In the genomic region with DNA sequence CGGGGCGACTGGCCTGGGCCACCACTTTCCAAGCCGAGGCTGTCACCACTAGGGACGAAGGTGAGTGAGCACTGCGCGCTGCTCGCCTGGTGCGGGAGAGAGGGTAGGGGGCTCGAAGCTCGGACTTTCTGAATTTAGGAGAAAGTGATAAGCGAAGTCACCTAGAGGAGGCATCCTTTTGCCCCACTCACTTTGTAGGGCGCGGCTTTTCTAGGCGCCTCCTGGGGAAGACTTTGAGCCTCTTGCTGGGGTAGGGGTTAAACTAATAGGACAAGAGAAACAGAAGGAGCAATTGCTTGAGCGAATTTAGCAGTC, we compare ENCODE assay signal across 9 mouse cellular contexts. TPM values are rescaled to one million over a fixed set of nuclear protein-coding genes. Genes with fewer than 3 reads are reported as not detected.
DNase-seq lines count a peak whose midpoint lies in the region; ATAC-seq lines count a peak whose summit lies in the region.
"Had no signal": no experiment of that assay in that cellular context is flagged by ENCODE, and none has a peak within 500 bp of the region (broad histone marks: within the 10 kb centered on the region; RNA-seq: fewer than 3 reads in every experiment).

No protein-coding gene starts in this region.

- H3K4me2 ChIP-seq in liver, embryonic 11.5 days, result peak overlapping the region; percentile 83
- H3K4me2 ChIP-seq in forebrain, embryonic 14.5 days (ENCODE audit: low read length), result peak overlapping the region; percentile 97
- peak overlapping the region; percentile 97 for H3K4me2 ChIP-seq in limb, embryonic 15.5 days
- H3K4me2 ChIP-seq in stomach, embryonic 14.5 days (replicated peaks; ENCODE audit: low read depth, low read length), result peak overlapping the region; percentile 99

- H3K4me3 ChIP-seq in liver, embryonic 11.5 days (ENCODE audit: low read depth, low read length), result peak overlapping the region; percentile 53
- H3K4me3 ChIP-seq in forebrain, embryonic 14.5 days (ENCODE audit: low read depth, low read length), result peak overlapping the region; percentile 63
- peak overlapping the region; percentile 60 for H3K4me3 ChIP-seq in limb, embryonic 15.5 days
- H3K4me3 ChIP-seq in stomach, embryonic 14.5 days (ENCODE audit: low read depth, low read length), result peak overlapping the region; percentile 58

- DNase-seq in liver, embryonic 11.5 days (ENCODE audit: low spot score), result no peak
- no peak for DNase-seq in liver
- DNase-seq in forebrain, embryonic 14.5 days (ENCODE audit: low spot score), result no peak
- DNase-seq in kidney, adult 9 months, result no peak
- DNase-seq in cerebellum, adult 9-11 months, result no peak

- peaks cover 31% of the 10 kb centered on the region for H3K27me3 ChIP-seq in liver, embryonic 11.5 days (replicated peaks; ENCODE audit: control insufficient read depth, insufficient read depth, low read length)
- 0 out of 2 replicates have a peak, but pooled peaks cover 3% of the 10 kb centered on the region for H3K27me3 ChIP-seq in forebrain, embryonic 14.5 days (replicated peaks; ENCODE audit: control insufficient read depth, insufficient read depth, low read length)
- H3K27me3 ChIP-seq in limb, embryonic 15.5 days, result peaks cover 29% of the 10 kb centered on the region
- H3K27me3 ChIP-seq in stomach, embryonic 14.5 days (ENCODE audit: control insufficient read depth, insufficient read depth, low read length), result peaks cover 13% of the 10 kb centered on the region

- WGBS in liver, embryonic 11.5 days, result 1% methylated on average over 15 of the region's 15 CpGs
- under 1% methylated on average over 15 of the region's 15 CpGs for WGBS in forebrain, embryonic 14.5 days
- WGBS in limb, embryonic 15.5 days, result 1% methylated on average over 15 of the region's 15 CpGs
- WGBS in stomach, embryonic 14.5 days, result under 1% methylated on average over 15 of the region's 15 CpGs

- no peaks in the 10 kb centered on the region for H3K36me3 ChIP-seq in liver, embryonic 11.5 days (ENCODE audit: control insufficient read depth, insufficient read depth, low read length)
- no peaks in the 10 kb centered on the region for H3K36me3 ChIP-seq in forebrain, embryonic 14.5 days (ENCODE audit: control insufficient read depth, insufficient read depth, low read length)
- no peaks in the 10 kb centered on the region for H3K36me3 ChIP-seq in limb, embryonic 15.5 days
- H3K36me3 ChIP-seq in stomach, embryonic 14.5 days (ENCODE audit: control insufficient read depth, insufficient read depth, low read length), result no peaks in the 10 kb centered on the region

- H3K4me1 ChIP-seq in liver, embryonic 11.5 days (replicated peaks; ENCODE audit: control insufficient read depth, insufficient read depth, low read length), result no peaks in the 10 kb centered on the region
- H3K4me1 ChIP-seq in forebrain, embryonic 14.5 days (ENCODE audit: control insufficient read depth, insufficient read depth, low read length), result no peaks in the 10 kb centered on the region
- peaks cover 20% of the 10 kb centered on the region for H3K4me1 ChIP-seq in limb, embryonic 15.5 days
- H3K4me1 ChIP-seq in stomach, embryonic 14.5 days (ENCODE audit: control insufficient read depth, insufficient read depth, low read length), result no peaks in the 10 kb centered on the region

- no peak for ATAC-seq in liver, embryonic 11.5 days (replicated peaks; ENCODE audit: low FRiP score)
- no peak; the same call in 1 of the 2 replicates for ATAC-seq in forebrain, embryonic 14.5 days
- 0 out of 2 replicates have a peak, but pooled peaks have one; percentile 19 for ATAC-seq in limb, embryonic 15.5 days (ENCODE audit: insufficient number of reproducible peaks, low FRiP score, low TSS enrichment, low read depth)
- ATAC-seq in stomach, embryonic 14.5 days (ENCODE audit: insufficient number of reproducible peaks, insufficient read depth, low FRiP score, low read depth), result no peak; the same call in 1 of the 2 replicates
- ATAC-seq in activated CD4-positive, CD25-positive, alpha-beta regulatory T cell, adult 4 months, result no peak

- H3K9ac ChIP-seq in liver, embryonic 11.5 days (ENCODE audit: low read depth, low read length), result no peak overlapping the region
- H3K9ac ChIP-seq in forebrain, embryonic 14.5 days (ENCODE audit: low read length), result peak overlapping the region; percentile 70
- H3K9ac ChIP-seq in limb, embryonic 15.5 days, result no peak overlapping the region; the same call in 1 of the 2 replicates
- H3K9ac ChIP-seq in stomach, embryonic 14.5 days (replicated peaks; ENCODE audit: low read depth, low read length), result 0 out of 2 replicates have a peak overlapping the region, but pooled peaks have one; percentile 18

- H3K9me3 ChIP-seq in liver, embryonic 11.5 days (ENCODE audit: control insufficient read depth, low read length), result no peaks in the 10 kb centered on the region
- H3K9me3 ChIP-seq in forebrain, embryonic 14.5 days (replicated peaks; ENCODE audit: control insufficient read depth, low read length), result no peaks in the 10 kb centered on the region
- no peaks in the 10 kb centered on the region for H3K9me3 ChIP-seq in limb, embryonic 15.5 days
- H3K9me3 ChIP-seq in stomach, embryonic 14.5 days (ENCODE audit: control insufficient read depth, low read depth, low read length), result no peaks in the 10 kb centered on the region

- H3K27ac ChIP-seq in liver, embryonic 11.5 days (ENCODE audit: low read depth, low read length), result no peak overlapping the region
- no peak overlapping the region for H3K27ac ChIP-seq in forebrain, embryonic 14.5 days (ENCODE audit: low read depth, low read length)
- H3K27ac ChIP-seq in limb, embryonic 15.5 days, result no peak overlapping the region
- H3K27ac ChIP-seq in stomach, embryonic 14.5 days (ENCODE audit: low read length), result no peak overlapping the region

RNA-seq across cellular contexts. Expression of gene Hs3st5, which starts 0.9 kb away (rescaled TPM):
- 0.07 TPM in 1 of 2 replicates, not detected in the other for polyA plus RNA-seq in liver, embryonic 11.5 days (2014; fragmentation: Nextera tagmentation; extraction: Ambion mirVana)
- 6.7 and 9.7 TPM in 2 replicates for polyA plus RNA-seq in forebrain, embryonic 14.5 days (2014; fragmentation: Nextera tagmentation; extraction: Ambion mirVana)
- polyA plus RNA-seq in limb, embryonic 15.5 days (2015; fragmentation: Nextera tagmentation; extraction: Ambion mirVana), result 1.9 and 2.6 TPM in 2 replicates
- polyA plus RNA-seq in stomach, embryonic 14.5 days (2014; fragmentation: Nextera tagmentation; extraction: Ambion mirVana), result 2.9 TPM in 2 replicates
- not detected for polyA plus RNA-seq in activated CD4-positive, CD25-positive, alpha-beta regulatory T cell, adult 4 months (2017; shearing (Covaris generic))
- polyA plus RNA-seq: spleen, adult 2 months had no signal

Comparison
In these comparisons a context has a peak if more than half of its experiments do, and no peak if none do; other contexts are left out.
1. H3K9ac ChIP-seq: peak in forebrain, embryonic 14.5 days (single experiment) and stomach, embryonic 14.5 days (single experiment); none in liver, embryonic 11.5 days (single experiment) and limb, embryonic 15.5 days (single experiment).
2. Peak in every context shown above with its lines, with median percentiles within 50 percentile points of each other: H3K4me2 ChIP-seq and H3K4me3 ChIP-seq.